Comparison of ENCODE assay signal across 8 mouse cellular contexts in genomic region chr16:87245933-87246791, GRCm38 (mm10).
A peak's percentile ranks its signal among the peaks of the same experiment; 100 is the strongest.
DNase-seq lines count a peak whose midpoint lies in the region; ATAC-seq and TF ChIP-seq lines count a peak whose summit lies in the region.

No protein-coding gene starts in this region.

- DNase-seq in cerebellum, adult 2 months: peak in 1 of 2 experiments; percentile 28
- no peak for DNase-seq in cerebellum, adult 8-10 months
- DNase-seq in gastrocnemius, adult 18-20 months (ENCODE audit: low spot score): peak; percentile 78
- DNase-seq in midbrain, postnatal 0 days (ENCODE audit: low spot score): peak; percentile 53
- peak; percentile 61 for DNase-seq in yolk sac, embryonic 10.5 days (ENCODE audit: low spot score)

- H3K4me1 ChIP-seq in cerebellum, adult 2 months (ENCODE audit: control insufficient read depth, insufficient read depth, low read length): no peaks in the 10 kb centered on the region; the same call in 1 of the 2 replicates
- H3K4me1 ChIP-seq in brown adipose tissue, adult 24 weeks (ENCODE audit: control insufficient read depth, insufficient read depth, insufficient read length, low read length): no peaks in the 10 kb centered on the region
- H3K4me1 ChIP-seq in hindbrain, embryonic 15.5 days (replicated peaks): no peaks in the 10 kb centered on the region
- peaks cover 20% of the 10 kb centered on the region for H3K4me1 ChIP-seq in limb, embryonic 12.5 days (replicated peaks)
- no peaks in the 10 kb centered on the region for H3K4me1 ChIP-seq in midbrain, postnatal 0 days (ENCODE audit: insufficient read depth, low read length)

- no peak overlapping the region for H3K4me3 ChIP-seq in cerebellum, adult 2 months (replicated peaks; ENCODE audit: insufficient read depth, low read depth, low read length)
- peak overlapping the region; percentile 56 for H3K4me3 ChIP-seq in brown adipose tissue, adult 24 weeks (ENCODE audit: insufficient read depth, low read depth, low read length)
- no peak overlapping the region for H3K4me3 ChIP-seq in hindbrain, embryonic 15.5 days
- H3K4me3 ChIP-seq in limb, embryonic 12.5 days (replicated peaks): 0 out of 2 replicates have a peak overlapping the region, but pooled peaks have one; percentile 3
- 0 out of 2 replicates have a peak overlapping the region, but pooled peaks have one; percentile 10 for H3K4me3 ChIP-seq in midbrain, postnatal 0 days (ENCODE audit: low read depth, low read length)

- H3K27me3 ChIP-seq in cerebellum, adult 2 months (ENCODE audit: control insufficient read depth, insufficient read depth, low read length): no peaks in the 10 kb centered on the region
- H3K27me3 ChIP-seq in hindbrain, embryonic 15.5 days: no peaks in the 10 kb centered on the region
- H3K27me3 ChIP-seq in limb, embryonic 12.5 days: no peaks in the 10 kb centered on the region
- no peaks in the 10 kb centered on the region; the same call in 1 of the 2 replicates for H3K27me3 ChIP-seq in midbrain, postnatal 0 days (ENCODE audit: insufficient read depth, low read length)

- WGBS in cerebellum, adult 2 months: 71% methylated on average over 26 of the region's 26 CpGs
- WGBS in hindbrain, embryonic 15.5 days: 59% methylated on average over 26 of the region's 26 CpGs
- 42% methylated on average over 26 of the region's 26 CpGs for WGBS in limb, embryonic 12.5 days
- 61% methylated on average over 26 of the region's 26 CpGs for WGBS in midbrain, postnatal 0 days

- no peak overlapping the region for H3K27ac ChIP-seq in cerebellum, adult 2 months (ENCODE audit: insufficient read depth, low read length)
- H3K27ac ChIP-seq in brown adipose tissue, adult 24 weeks (replicated peaks; ENCODE audit: low read depth, low read length): peak overlapping the region; percentile 37
- no peak overlapping the region for H3K27ac ChIP-seq in hindbrain, embryonic 15.5 days (replicated peaks)
- H3K27ac ChIP-seq in limb, embryonic 12.5 days: peak overlapping the region; percentile 62
- H3K27ac ChIP-seq in midbrain, postnatal 0 days (ENCODE audit: low read depth, low read length): no peak overlapping the region

- no peaks in the 10 kb centered on the region for H3K9me3 ChIP-seq in hindbrain, embryonic 15.5 days
- no peaks in the 10 kb centered on the region for H3K9me3 ChIP-seq in limb, embryonic 12.5 days
- H3K9me3 ChIP-seq in midbrain, postnatal 0 days (ENCODE audit: low read length): no peaks in the 10 kb centered on the region

- H3K4me2 ChIP-seq in hindbrain, embryonic 15.5 days: peak overlapping the region; percentile 35
- peak overlapping the region; percentile 39 for H3K4me2 ChIP-seq in limb, embryonic 12.5 days
- 0 out of 2 replicates have a peak overlapping the region, but pooled peaks have one; percentile 6 for H3K4me2 ChIP-seq in midbrain, postnatal 0 days (ENCODE audit: low read depth, low read length, poor library complexity, severe bottlenecking)

- peak; percentile 62 for TF ChIP-seq CTCF in cerebellum, adult 2 months (IDR thresholded peaks at IDR 0.05; ENCODE audit: borderline replicate concordance, insufficient read depth, low read depth, low read length)
- peak; percentile 76 for TF ChIP-seq CTCF in midbrain, postnatal 0 days (IDR thresholded peaks at IDR 0.05)

- ATAC-seq in hindbrain, embryonic 15.5 days (ENCODE audit: low FRiP score, low read depth): peak; percentile 86; the same call in 1 of the 2 replicates
- ATAC-seq in limb, embryonic 12.5 days (ENCODE audit: insufficient number of reproducible peaks, insufficient read depth, low FRiP score, low TSS enrichment, low read depth): peak; percentile 60; the same call in 1 of the 2 replicates
- ATAC-seq in midbrain, postnatal 0 days (ENCODE audit: low FRiP score): peak; percentile 62; the same call in 1 of the 2 replicates

- H3K9ac ChIP-seq in hindbrain, embryonic 15.5 days: no peak overlapping the region
- H3K9ac ChIP-seq in limb, embryonic 12.5 days (replicated peaks): no peak overlapping the region
- no peak overlapping the region for H3K9ac ChIP-seq in midbrain, postnatal 0 days (replicated peaks; ENCODE audit: low read length, poor library complexity, severe bottlenecking)

- H3K36me3 ChIP-seq in hindbrain, embryonic 15.5 days: no peaks in the 10 kb centered on the region
- no peaks in the 10 kb centered on the region for H3K36me3 ChIP-seq in limb, embryonic 12.5 days
- H3K36me3 ChIP-seq in midbrain, postnatal 0 days (ENCODE audit: insufficient read depth, low read length): no peaks in the 10 kb centered on the region

- no peak for TF ChIP-seq POLR2A in cerebellum, adult 2 months (IDR thresholded peaks at IDR 0.05; ENCODE audit: borderline replicate concordance, insufficient read depth, low read length)

Comparison
In these comparisons a context has a peak if more than half of its experiments do, and no peak if none do; other contexts are left out.
1. H3K27ac ChIP-seq: peak in brown adipose tissue, adult 24 weeks (single experiment) and limb, embryonic 12.5 days (single experiment); none in cerebellum, adult 2 months (single experiment), hindbrain, embryonic 15.5 days (single experiment) and midbrain, postnatal 0 days (single experiment).
2. H3K4me3 ChIP-seq: peak in brown adipose tissue, adult 24 weeks (single experiment), limb, embryonic 12.5 days (single experiment) and midbrain, postnatal 0 days (single experiment); none in cerebellum, adult 2 months (single experiment) and hindbrain, embryonic 15.5 days (single experiment).
3. Peak in every context shown above with its lines, with median percentiles within 50 percentile points of each other: ATAC-seq and H3K4me2 ChIP-seq.